Mouse (Mus musculus): ENCODE results near the gene Bnip3.

DNA sequence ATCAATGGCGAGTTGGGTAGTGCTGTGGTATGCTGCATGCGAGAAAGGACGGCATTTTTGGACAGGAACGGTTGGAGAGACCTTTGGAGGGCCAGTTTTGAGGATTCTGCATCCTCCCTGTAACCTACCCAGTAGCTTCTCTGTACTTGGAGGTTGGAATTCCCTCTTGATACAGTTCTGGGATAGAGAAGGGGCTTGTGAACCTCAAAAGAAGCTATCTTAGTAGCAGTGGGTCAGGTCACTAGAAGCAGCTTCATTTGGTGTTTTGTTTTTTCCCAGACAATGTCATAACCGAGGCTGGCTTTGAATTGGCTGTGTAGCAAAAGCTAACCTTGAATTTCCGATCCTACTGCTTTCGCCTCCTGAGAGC lies 859 bp upstream of the Bnip3 start:
- TF ChIP-seq CTCF (IDR thresholded peaks at IDR 0.05; ENCODE audit: control insufficient read depth, insufficient read depth, insufficient replicate concordance, low read depth, low read length) (no peak), POLR2A (IDR thresholded peaks at IDR 0.05; ENCODE audit: control insufficient read depth, low read depth, low read length) (no peak)

All from testis, adult 2 months (tissue).